Mouse (Mus musculus): ENCODE measurements around the gene Tnfrsf26. TPM values are rescaled to one million over a fixed set of nuclear protein-coding genes. Genes with fewer than 3 reads are reported as not detected.

The Tnfrsf26 gene
- total RNA-seq, 2 experiments from 2014 or later = 0.18 TPM; not detected in 1

DNA sequence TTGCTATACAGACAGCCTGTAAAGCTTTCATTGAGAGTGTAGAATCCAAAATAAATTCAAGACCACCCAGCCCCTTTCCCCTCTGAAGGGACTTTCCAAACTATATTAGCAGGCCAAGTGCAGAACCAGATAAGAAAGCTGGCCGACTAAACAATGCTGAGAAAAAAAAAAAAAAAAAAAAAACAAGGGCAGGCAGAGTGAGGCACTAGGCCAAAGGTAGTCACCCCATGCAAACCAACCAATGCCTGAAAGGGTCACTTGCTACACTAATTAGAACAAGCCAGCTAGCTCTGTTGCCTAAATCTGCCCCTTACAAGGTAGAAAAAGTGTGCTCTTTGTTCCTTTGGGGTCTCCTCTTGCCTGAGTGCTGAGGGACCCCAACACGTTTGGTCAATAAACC, 23.6 kb downstream of the Tnfrsf26 start:
- no peak for DNase-seq (ENCODE audit: extremely low spot score in 1 of 2, low spot score in 2 of 2)
- intact Hi-C loops (cut with DNase I) = loop anchor here (5.0 kb wide), 1 partner anchor 142 kb away; no protein-coding TSS in a partner anchor

DNA sequence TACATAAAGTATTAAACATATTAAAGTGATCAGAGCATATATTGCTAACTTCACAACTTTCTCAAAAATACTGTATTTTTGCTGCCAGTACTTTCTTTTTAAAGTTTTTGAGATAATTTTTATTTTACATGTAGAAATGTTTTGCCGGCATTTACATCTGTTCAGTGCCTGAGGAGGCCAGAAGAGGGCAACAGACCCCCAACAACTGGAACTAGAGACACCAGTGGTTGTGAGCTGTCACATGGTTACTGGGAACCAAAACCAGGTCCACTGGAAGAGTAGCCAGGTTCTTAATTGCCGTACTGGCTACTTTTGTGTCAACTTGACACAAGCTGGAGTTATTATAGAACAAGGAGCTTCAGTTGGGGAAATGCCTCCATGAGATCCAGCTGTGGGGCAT, 26.8 kb downstream of the Tnfrsf26 start:
- DNase-seq (ENCODE audit: extremely low spot score in 1 of 2, low spot score in 2 of 2) = no peak
- intact Hi-C loops (cut with DNase I) = loop anchor here (5.0 kb wide), 1 partner anchor 146 kb away; no protein-coding TSS in a partner anchor

- DNase-seq (ENCODE audit: extremely low spot score in 1 of 2, low spot score in 2 of 2) = no peak
- intact Hi-C loops (cut with DNase I) = loop anchor here (5.0 kb wide), 1 partner anchor 147 kb away; no protein-coding TSS in a partner anchor
Observed at GRCm38 (mm10) chr7:143600231-143600740, 28.2 kb downstream of the Tnfrsf26 start.

DNA sequence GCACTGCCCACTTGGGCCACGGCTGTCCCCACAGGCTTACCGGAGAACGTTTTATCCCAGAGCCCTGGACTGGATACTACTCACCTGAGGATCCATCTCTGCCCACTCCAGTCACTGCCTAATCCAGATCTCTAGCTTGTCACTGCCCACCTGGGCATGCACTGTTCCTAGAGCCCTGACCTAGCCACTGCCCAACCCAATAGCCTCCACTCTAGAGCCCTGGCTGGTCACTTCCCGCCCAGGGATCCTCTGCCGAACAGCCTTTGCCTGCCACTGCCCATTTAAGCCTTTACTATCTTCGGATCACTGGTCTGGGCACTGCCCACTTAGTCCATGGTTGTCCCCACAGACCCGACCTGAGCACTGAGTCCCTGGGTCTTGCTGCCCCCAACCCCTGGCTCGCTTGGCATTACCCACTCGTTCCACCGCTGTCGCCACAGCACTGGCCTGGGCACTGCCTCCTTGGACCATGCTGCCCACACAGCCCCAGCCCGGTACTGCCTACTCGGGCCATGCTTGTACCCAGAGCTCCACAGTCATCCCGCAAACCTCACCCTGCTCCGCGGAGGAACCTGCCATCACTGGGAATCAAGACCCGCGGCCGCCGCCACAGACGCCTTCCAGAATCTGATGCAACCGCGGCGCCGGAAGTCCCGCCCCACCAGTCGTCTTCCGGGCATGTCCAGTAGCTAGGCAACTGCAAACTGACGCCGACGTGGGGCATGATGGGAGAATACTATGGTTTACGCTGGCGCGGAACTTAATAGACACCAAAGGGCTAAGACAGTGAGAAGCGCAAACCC, 28.9 kb downstream of the Tnfrsf26 start, which contains the start of gene Cars:
TSS of gene Cars (minus strand) at position 663 of the 803 bp plus-strand sequence.
- peak; percentile 91 to 95 for DNase-seq (ENCODE audit: extremely low spot score in 1 of 2, low spot score in 2 of 2)
- intact Hi-C loops (cut with DNase I) = loop anchor here (5.0 kb wide), 1 partner anchor 148 kb away; no protein-coding TSS in a partner anchor

DNA sequence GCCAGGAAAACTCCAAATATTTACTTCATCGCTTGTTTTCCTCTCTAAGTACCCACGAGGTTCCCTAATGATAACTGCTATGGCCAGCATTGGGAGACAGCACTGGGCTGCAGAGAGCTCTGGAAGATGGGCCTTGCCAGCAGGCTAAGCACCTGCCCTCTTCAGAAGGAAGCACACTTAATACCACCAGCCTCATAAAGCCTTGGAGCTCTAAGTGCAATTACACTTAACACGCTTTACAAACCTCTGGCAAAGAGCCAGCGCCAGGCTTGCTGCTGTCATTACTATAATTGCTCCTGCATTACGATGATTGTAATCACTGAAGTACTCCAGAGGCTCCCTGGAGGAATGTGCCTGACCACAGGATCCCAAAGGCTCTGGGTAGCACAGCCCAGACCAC, 33.7 kb downstream of the Tnfrsf26 start:
- intact Hi-C loops (cut with DNase I) = no loop called here
- no peak for DNase-seq (ENCODE audit: extremely low spot score in 1 of 2, low spot score in 2 of 2)

GRCm38 (mm10) chr7:143592255-143592654, 36.3 kb downstream of the Tnfrsf26 start:
- DNase-seq (ENCODE audit: extremely low spot score in 1 of 2, low spot score in 2 of 2) = no peak
- intact Hi-C loops (cut with DNase I) = no loop called here

DNA sequence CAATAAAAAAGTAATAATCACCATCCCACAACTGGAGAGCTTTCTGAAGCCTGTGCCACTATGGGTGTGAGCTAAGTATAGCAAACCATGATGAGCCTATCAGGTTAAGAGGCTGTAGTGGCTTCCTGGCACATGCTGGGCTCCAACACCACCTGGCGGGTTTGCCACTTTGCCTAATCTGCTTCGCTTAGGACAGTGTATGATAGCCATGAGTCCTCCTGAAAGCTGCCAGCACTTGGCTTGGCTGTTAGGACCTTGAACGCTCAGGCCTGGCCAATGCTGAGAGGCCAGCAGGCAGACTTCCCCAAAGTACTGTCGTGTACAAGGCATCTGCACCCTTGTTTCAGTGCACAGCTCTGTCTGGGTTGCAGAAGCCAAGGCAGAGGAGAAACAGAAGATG, 40.5 kb downstream of the Tnfrsf26 start:
- no peak for DNase-seq (ENCODE audit: extremely low spot score in 1 of 2, low spot score in 2 of 2)
- intact Hi-C loops (cut with DNase I) = no loop called here

GRCm38 (mm10) chr7:143587586-143587985, 40.9 kb downstream of the Tnfrsf26 start:
- intact Hi-C loops (cut with DNase I) = no loop called here
- no peak for DNase-seq (ENCODE audit: extremely low spot score in 1 of 2, low spot score in 2 of 2)

GRCm38 (mm10) chr7:143583956-143584355, 44.6 kb downstream of the Tnfrsf26 start:
- intact Hi-C loops (cut with DNase I) = loop anchor here (5.0 kb wide), 1 partner anchor 108 kb away; no protein-coding TSS in a partner anchor
- peak in 1 of 2 experiments; percentile 75 for DNase-seq (ENCODE audit: extremely low spot score in 1 of 2, low spot score in 2 of 2)

- DNase-seq (ENCODE audit: extremely low spot score in 1 of 2, low spot score in 2 of 2) = no peak
- intact Hi-C loops (cut with DNase I) = loop anchor here (5.0 kb wide), 1 partner anchor 109 kb away; no protein-coding TSS in a partner anchor
Observed at GRCm38 (mm10) chr7:143583025-143583424, 45.5 kb downstream of the Tnfrsf26 start.

- DNase-seq (ENCODE audit: extremely low spot score in 1 of 2, low spot score in 2 of 2) = no peak
- intact Hi-C loops (cut with DNase I) = no loop called here
Observed at GRCm38 (mm10) chr7:143575751-143576150, 52.8 kb downstream of the Tnfrsf26 start.

GRCm38 (mm10) chr7:143565648-143566039, 62.9 kb downstream of the Tnfrsf26 start:
- DNase-seq (ENCODE audit: extremely low spot score in 1 of 2, low spot score in 2 of 2) = no peak
- intact Hi-C loops (cut with DNase I) = no loop called here

DNA sequence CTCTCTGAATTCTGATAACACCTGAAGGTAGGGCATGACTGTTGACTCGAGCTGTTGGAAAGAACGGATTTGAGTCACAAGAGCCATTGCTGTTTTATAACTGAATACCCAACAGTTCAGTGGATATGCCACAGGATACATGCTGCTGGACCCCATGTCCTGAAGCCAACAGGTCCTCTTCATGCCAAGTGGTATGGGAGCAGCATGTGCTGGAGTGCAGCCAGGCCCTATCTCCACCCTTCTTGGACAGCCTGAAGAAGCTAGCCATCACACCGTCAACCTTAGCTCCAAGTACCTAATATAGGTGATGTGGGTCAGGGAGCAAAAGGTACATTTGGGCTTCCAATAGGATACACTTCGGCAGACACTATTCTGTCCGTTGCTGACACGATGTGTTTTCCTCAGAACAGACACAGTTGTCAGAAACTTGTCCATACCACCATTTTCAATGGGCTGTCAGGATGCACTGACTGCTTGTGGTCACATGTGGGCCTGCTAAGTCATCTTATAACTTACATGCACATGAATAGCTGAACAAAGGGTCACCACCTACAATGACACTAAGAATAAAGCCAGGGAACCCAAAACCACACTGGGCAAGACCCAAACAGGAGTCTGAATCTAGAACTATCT, 63.4 kb downstream of the Tnfrsf26 start:
- no peak for DNase-seq (ENCODE audit: extremely low spot score in 1 of 2, low spot score in 2 of 2)
- intact Hi-C loops (cut with DNase I) = no loop called here

- no peak for DNase-seq (ENCODE audit: extremely low spot score in 1 of 2, low spot score in 2 of 2)
- intact Hi-C loops (cut with DNase I) = no loop called here
Observed at GRCm38 (mm10) chr7:143563787-143564186, 64.7 kb downstream of the Tnfrsf26 start.

Small RNA genes within 50 kb of the gene (microRNA-seq; reads per million reads assigned to microRNA genes)
- 1.7 reads per million for gene Mir7064

Other genes with a start within 250 kb of the Tnfrsf26 start
- 10 to 100 TPM; 14.2 to 15.1 TPM for gene Cdkn1c, start 167.7 kb downstream of the Tnfrsf26 start, total RNA-seq (2021)
- under 1 TPM; 0.24 to 0.61 TPM for gene Slc22a18, start 155.0 kb downstream of the Tnfrsf26 start, total RNA-seq (2021)
- gene Phlda2, start 125.6 kb downstream of the Tnfrsf26 start, total RNA-seq (2021) = not detected
- gene Nap1l4, start 79.6 kb downstream of the Tnfrsf26 start, total RNA-seq (2021) = 100 to 1,000 TPM; 142 to 147 TPM
- gene Cars, start 28.6 kb downstream of the Tnfrsf26 start, total RNA-seq (2021) = 10 to 100 TPM; 70.0 to 71.0 TPM
- 1 to 10 TPM; 3.4 to 4.8 TPM for gene Tnfrsf22, start 20.9 kb upstream of the Tnfrsf26 start, total RNA-seq (2021)
- gene Tnfrsf23, start 57.1 kb upstream of the Tnfrsf26 start, total RNA-seq (2021) = 1 to 10 TPM in 1 of 2 experiments, under 1 TPM in 1; 0.53 to 1.2 TPM
- gene Osbpl5, start 128.3 kb upstream of the Tnfrsf26 start, total RNA-seq (2021) = 10 to 100 TPM; 38.2 to 42.3 TPM
- not detected for gene Mrgprg, start 138.3 kb upstream of the Tnfrsf26 start, total RNA-seq (2021)
- 10 to 100 TPM; 11.8 to 12.3 TPM for gene Mrgpre, start 155.8 kb upstream of the Tnfrsf26 start, total RNA-seq (2021)
- gene Nadsyn1, start 194.1 kb upstream of the Tnfrsf26 start, total RNA-seq (2021) = 1 to 10 TPM; 4.3 to 5.2 TPM
- gene Dhcr7, start 194.4 kb upstream of the Tnfrsf26 start, total RNA-seq (2021) = 10 to 100 TPM; 79.5 to 85.8 TPM
- gene Gm498, start 238.1 kb upstream of the Tnfrsf26 start, total RNA-seq (2021) = not detected

Measured in left cerebral cortex, postnatal 10 days (tissue).